Mouse (Mus musculus) limb, embryonic 12.5 days (tissue): ENCODE data around the gene Stat1. TPM values are rescaled to one million over a fixed set of nuclear protein-coding genes. Genes with fewer than 3 reads are reported as not detected.

Experiments
- ATAC-seq: fragments of 200-750 bp; cut with Nextera tagmentation; 2 replicates; pipeline ENCODE4 v1.8.0; 2017; ENCODE audit warnings: low read depth, moderate TSS enrichment; ENCODE audit not compliant: insufficient number of reproducible peaks, insufficient read depth, low FRiP score, low TSS enrichment
- H3K27ac ChIP-seq: fragments of 300-500 bp; sonication (generic); 2 replicates; pipeline ENCODE4 v1.5.1; 2016; ENCODE audit warnings: mild to moderate bottlenecking, moderate library complexity
- H3K27me3 ChIP-seq: fragments of 300-500 bp; sonication (generic); 2 replicates; pipeline ENCODE4 v1.6.1; 2016; ENCODE audit warnings: mild to moderate bottlenecking, moderate library complexity
- H3K36me3 ChIP-seq: fragments of 300-500 bp; sonication (generic); 2 replicates; pipeline ENCODE4 v1.6.1; 2016; ENCODE audit warnings: mild to moderate bottlenecking, moderate library complexity
- H3K4me1 ChIP-seq: fragments of 300-500 bp; sonication (generic); replicated peaks from 2 replicates; pipeline ENCODE4 v1.6.1; 2016
- H3K4me2 ChIP-seq: fragments of 300-500 bp; sonication (generic); 2 replicates; pipeline ENCODE4 v1.6.1; 2016; ENCODE audit warnings: mild to moderate bottlenecking, moderate library complexity
- H3K4me3 ChIP-seq: fragments of 300-500 bp; sonication (generic); replicated peaks from 2 replicates; pipeline ENCODE4 v1.5.1; 2016; ENCODE audit warnings: mild to moderate bottlenecking
- H3K9ac ChIP-seq: fragments of 300-500 bp; sonication (generic); replicated peaks from 2 replicates; pipeline ENCODE4 v1.6.1; 2016; ENCODE audit warnings: mild to moderate bottlenecking, moderate library complexity
- H3K9me3 ChIP-seq: fragments of 300-500 bp; sonication (generic); 2 replicates; pipeline ENCODE4 v1.6.1; 2016; ENCODE audit warnings: mild to moderate bottlenecking, moderate library complexity
- WGBS: fragments of 180-500 bp; shearing (Covaris S2); methylation state at CpG from one replicate; pipeline ENCODE4 v1.1.7; 2016; 5-methylcytosine and 5-hydroxymethylcytosine counted together
- polyA plus RNA-seq: library from polyadenylated mRNA; unstranded; fragments of >200 nt; fragmentation: Nextera tagmentation; extraction: Ambion mirVana; gene quantifications from 2 replicates; pipeline ENCODE4 v1.2.1, GENCODE M21; 2016

Gene Stat1
- polyA plus RNA-seq, 1 experiment from 2014 or later, result 15.9 TPM

- Histone ChIP-seq H3K9ac (no peak overlapping the region), H3K4me1 (no peaks in the 10 kb centered on the region; the same call in 1 of the 2 replicates), H3K4me3 (no peak overlapping the region), H3K4me2 (no peak overlapping the region), H3K36me3 (no peaks in the 10 kb centered on the region), H3K9me3 (no peaks in the 10 kb centered on the region), H3K27ac (no peak overlapping the region), H3K27me3 (no peaks in the 10 kb centered on the region)
- no peak for ATAC-seq
- 90% methylated on average over 2 of the region's 2 CpGs for WGBS
These were observed 63.8 kb downstream of the Stat1 start for GRCm38 (mm10) chr1:52182992-52183391.

Other genes starting within 250 kb of the Stat1 start
- 114 and 142 TPM in 2 replicates for gene Myo1b, start 203.4 kb upstream of the Stat1 start, polyA plus RNA-seq
- gene Stat4, start 132.3 kb upstream of the Stat1 start, polyA plus RNA-seq, result 1.4 and 2.1 TPM in 2 replicates
- 33.5 and 35.6 TPM in 2 replicates for gene Gls, start 113.8 kb downstream of the Stat1 start, polyA plus RNA-seq